Mouse (Mus musculus): ENCODE results near the gene Pcsk5. TPM values are rescaled to one million over a fixed set of nuclear protein-coding genes. Genes with fewer than 3 reads are reported as not detected.
A peak's percentile ranks its signal among the peaks of the same experiment; 100 is the strongest.

Pcsk5 gene
- polyA plus RNA-seq, 1 experiment from 2014 or later: 24.0 TPM

DNA sequence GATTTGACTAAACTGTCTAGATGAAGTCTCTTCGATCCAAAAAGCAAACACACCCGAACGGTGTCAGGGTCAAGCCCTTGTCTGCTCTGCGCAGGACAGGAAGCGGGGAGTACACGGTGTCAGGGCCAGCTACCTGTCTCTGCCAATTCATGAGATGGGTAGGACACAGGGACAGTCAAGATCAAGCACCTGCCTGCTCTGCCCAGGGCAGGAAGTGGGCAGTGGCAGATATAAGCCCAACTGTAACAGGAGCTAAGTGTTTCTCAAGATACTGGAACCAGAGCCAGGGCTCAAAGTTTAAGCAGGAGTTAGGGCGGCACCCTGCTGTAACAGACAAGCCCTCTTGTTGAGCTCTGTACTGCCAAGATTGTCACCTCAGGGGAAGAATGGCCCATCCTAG, 393.9 kb downstream of the Pcsk5 start:
- no peaks in the 10 kb centered on the region for H3K27me3 ChIP-seq (replicated peaks; ENCODE audit: control insufficient read depth, insufficient read depth, low read length)
- no peak overlapping the region for H3K4me2 ChIP-seq (ENCODE audit: low read depth, low read length)
- no peak overlapping the region for H3K27ac ChIP-seq (replicated peaks; ENCODE audit: low read depth, low read length)
- H3K4me1 ChIP-seq (ENCODE audit: control insufficient read depth, insufficient read depth, low read length): peaks cover 11% of the 10 kb centered on the region; the same call in 1 of the 2 replicates
- H3K9ac ChIP-seq (ENCODE audit: low read depth, low read length): no peak overlapping the region
- H3K4me3 ChIP-seq (ENCODE audit: low read depth, low read length): no peak overlapping the region
- H3K9me3 ChIP-seq (ENCODE audit: control insufficient read depth, low read length): no peaks in the 10 kb centered on the region
- no peaks in the 10 kb centered on the region for H3K36me3 ChIP-seq (ENCODE audit: control insufficient read depth, insufficient read depth, low read length)
- ATAC-seq (ENCODE audit: low read depth) (no peak), DNase-seq (ENCODE audit: low spot score) (no peak)
- WGBS: 92% methylated on average over 7 of the region's 7 CpGs

DNA sequence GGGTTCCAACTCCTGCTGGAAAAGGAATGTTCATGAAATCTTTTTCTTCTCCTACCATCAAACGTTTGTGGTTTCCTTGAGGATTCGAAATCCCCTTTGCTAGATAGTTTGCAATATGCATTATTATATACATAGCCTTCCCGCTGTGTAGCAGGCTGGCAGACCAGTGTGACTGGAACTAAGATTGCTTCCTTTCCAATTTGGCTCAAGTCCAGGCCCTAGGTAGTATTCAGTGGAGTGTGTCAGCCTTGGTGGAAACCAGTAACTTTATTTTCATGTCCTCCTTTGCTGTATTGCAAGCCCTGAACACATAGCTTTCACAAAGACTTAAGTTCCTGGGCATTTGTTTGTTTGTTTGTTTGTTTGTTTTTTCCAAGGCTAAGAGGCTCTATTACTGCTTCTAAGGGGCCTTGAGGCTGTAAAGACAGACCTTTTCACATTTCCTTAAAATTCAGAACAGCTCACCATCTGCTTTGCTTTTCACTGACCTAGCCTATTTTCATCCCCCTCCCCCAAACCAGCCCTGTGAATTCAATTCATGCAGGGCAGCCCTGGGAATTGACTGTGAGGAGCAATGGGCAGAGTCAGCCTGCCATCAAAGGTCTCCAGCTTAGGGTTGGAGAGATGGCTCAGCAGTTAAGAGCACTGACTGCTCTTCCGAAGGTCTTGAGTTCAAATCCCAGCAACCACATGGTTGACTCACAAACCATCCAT, 397.8 kb downstream of the Pcsk5 start:
- WGBS: 40% methylated on average over 4 of the region's 4 CpGs
- Histone ChIP-seq H3K9me3 (ENCODE audit: control insufficient read depth, low read length) (no peaks in the 10 kb centered on the region), H3K27me3 (replicated peaks; ENCODE audit: control insufficient read depth, insufficient read depth, low read length) (no peaks in the 10 kb centered on the region), H3K4me3 (ENCODE audit: low read depth, low read length) (no peak overlapping the region), H3K27ac (replicated peaks; ENCODE audit: low read depth, low read length) (peak overlapping the region; percentile 15; the same call in 1 of the 2 replicates), H3K9ac (ENCODE audit: low read depth, low read length) (no peak overlapping the region), H3K4me2 (ENCODE audit: low read depth, low read length) (no peak overlapping the region), H3K36me3 (ENCODE audit: control insufficient read depth, insufficient read depth, low read length) (no peaks in the 10 kb centered on the region), H3K4me1 (ENCODE audit: control insufficient read depth, insufficient read depth, low read length) (peaks cover 11% of the 10 kb centered on the region; the same call in 1 of the 2 replicates)
- peak; percentile 75 for DNase-seq (ENCODE audit: low spot score)
- ATAC-seq (ENCODE audit: low read depth): no peak; the same call in 1 of the 2 replicates

DNA sequence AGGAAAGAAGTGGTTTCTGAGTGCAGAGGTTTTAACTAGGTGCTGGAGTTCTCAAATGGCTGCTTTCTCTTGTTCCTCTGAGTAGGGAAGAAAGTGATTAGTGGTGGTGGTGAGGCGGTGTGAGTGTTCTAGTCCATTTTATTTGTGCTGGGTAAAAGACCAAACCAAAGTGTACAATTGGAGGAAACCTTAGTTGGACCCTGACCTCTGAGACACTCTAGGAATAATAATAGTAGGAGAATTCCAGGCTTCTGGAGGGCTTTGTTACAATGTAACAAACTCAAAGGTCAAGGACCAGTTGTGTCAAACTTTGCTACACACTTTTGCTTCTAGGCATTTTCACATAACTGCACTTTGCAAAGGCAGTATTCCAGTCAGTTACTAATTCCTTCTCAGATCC, 400.8 kb downstream of the Pcsk5 start:
- no peak overlapping the region for H3K4me2 ChIP-seq (ENCODE audit: low read depth, low read length)
- H3K4me3 ChIP-seq (ENCODE audit: low read depth, low read length): no peak overlapping the region
- no peaks in the 10 kb centered on the region for H3K36me3 ChIP-seq (ENCODE audit: control insufficient read depth, insufficient read depth, low read length)
- no peak overlapping the region for H3K9ac ChIP-seq (ENCODE audit: low read depth, low read length)
- no peaks in the 10 kb centered on the region for H3K27me3 ChIP-seq (replicated peaks; ENCODE audit: control insufficient read depth, insufficient read depth, low read length)
- H3K9me3 ChIP-seq (ENCODE audit: control insufficient read depth, low read length): no peaks in the 10 kb centered on the region
- DNase-seq (ENCODE audit: low spot score) (no peak), ATAC-seq (ENCODE audit: low read depth) (no peak)
- 87% methylated on average over 1 of the region's 1 CpGs for WGBS
- no peak overlapping the region for H3K27ac ChIP-seq (replicated peaks; ENCODE audit: low read depth, low read length)
- H3K4me1 ChIP-seq (ENCODE audit: control insufficient read depth, insufficient read depth, low read length): peaks cover 11% of the 10 kb centered on the region; the same call in 1 of the 2 replicates

DNA sequence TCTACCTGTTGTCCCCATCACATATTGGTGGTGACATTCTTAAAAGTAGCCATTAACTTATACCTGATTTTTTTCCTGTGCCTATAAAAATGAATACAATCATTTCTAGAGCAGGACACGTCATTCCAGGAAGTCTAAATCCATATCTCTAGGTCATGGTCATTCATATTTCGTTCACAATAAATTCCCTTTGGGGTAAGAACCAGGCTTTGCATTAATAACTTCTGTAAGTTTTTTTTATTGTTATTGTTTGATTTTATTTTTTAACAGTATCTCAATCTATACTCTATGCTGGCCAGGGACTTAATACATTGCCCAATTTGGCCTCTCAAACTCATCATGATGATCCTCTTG, 408.9 kb downstream of the Pcsk5 start:
- 76% methylated on average over 2 of the region's 2 CpGs for WGBS
- no peak for ATAC-seq (ENCODE audit: low read depth)

DNA sequence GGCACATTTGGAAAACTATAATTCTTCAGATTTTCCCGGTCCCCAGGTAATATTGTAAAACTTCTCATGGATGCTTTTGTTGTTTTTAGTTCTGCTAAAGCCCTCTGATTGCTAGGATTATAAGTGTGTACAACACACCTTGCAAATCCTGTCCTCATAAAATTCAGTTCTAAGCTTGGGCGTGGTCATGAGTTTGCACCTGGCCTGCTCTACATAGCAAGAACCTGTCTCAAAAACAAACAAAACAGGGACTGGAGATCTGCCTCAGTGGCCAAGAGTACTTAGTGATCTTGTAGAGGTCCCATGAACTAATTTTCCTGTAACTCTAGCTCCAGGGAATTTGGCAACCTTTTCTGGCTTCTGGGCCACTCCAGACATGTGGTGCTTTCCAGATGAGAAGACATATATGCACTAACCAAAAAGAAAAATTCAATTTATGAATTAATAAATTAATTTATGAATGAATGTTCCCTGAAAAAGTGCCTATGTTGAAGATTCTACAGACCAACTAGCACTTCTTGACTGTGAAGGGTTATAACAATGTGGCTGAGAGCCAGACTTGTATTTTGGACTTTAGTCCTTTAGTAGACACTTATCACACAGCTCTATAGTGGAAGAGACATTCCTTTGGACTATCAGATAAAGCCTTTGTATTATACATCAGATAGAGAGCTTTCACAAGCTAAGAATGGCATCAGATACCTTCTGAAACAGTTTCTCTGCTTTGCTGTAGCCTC, 409.4 kb downstream of the Pcsk5 start:
- Histone ChIP-seq H3K36me3 (ENCODE audit: control insufficient read depth, insufficient read depth, low read length) (no peaks in the 10 kb centered on the region), H3K4me3 (ENCODE audit: low read depth, low read length) (no peak overlapping the region), H3K4me1 (ENCODE audit: control insufficient read depth, insufficient read depth, low read length) (no peaks in the 10 kb centered on the region), H3K4me2 (ENCODE audit: low read depth, low read length) (no peak overlapping the region), H3K9ac (ENCODE audit: low read depth, low read length) (no peak overlapping the region), H3K9me3 (ENCODE audit: control insufficient read depth, low read length) (no peaks in the 10 kb centered on the region), H3K27ac (replicated peaks; ENCODE audit: low read depth, low read length) (no peak overlapping the region), H3K27me3 (replicated peaks; ENCODE audit: control insufficient read depth, insufficient read depth, low read length) (no peaks in the 10 kb centered on the region)
- no peak for ATAC-seq (ENCODE audit: low read depth)
- no peak for DNase-seq (ENCODE audit: low spot score)
- WGBS: 95% methylated on average over 2 of the region's 2 CpGs

More for the DNA sequence above, 408.9 kb downstream of the Pcsk5 start:
- Histone ChIP-seq H3K27ac (replicated peaks; ENCODE audit: low read depth, low read length) (no peak overlapping the region), H3K9me3 (ENCODE audit: control insufficient read depth, low read length) (no peaks in the 10 kb centered on the region), H3K4me1 (ENCODE audit: control insufficient read depth, insufficient read depth, low read length) (no peaks in the 10 kb centered on the region), H3K9ac (ENCODE audit: low read depth, low read length) (no peak overlapping the region), H3K36me3 (ENCODE audit: control insufficient read depth, insufficient read depth, low read length) (no peaks in the 10 kb centered on the region), H3K4me3 (ENCODE audit: low read depth, low read length) (no peak overlapping the region), H3K27me3 (replicated peaks; ENCODE audit: control insufficient read depth, insufficient read depth, low read length) (no peaks in the 10 kb centered on the region), H3K4me2 (ENCODE audit: low read depth, low read length) (no peak overlapping the region)
- no peak for DNase-seq (ENCODE audit: low spot score)

DNA sequence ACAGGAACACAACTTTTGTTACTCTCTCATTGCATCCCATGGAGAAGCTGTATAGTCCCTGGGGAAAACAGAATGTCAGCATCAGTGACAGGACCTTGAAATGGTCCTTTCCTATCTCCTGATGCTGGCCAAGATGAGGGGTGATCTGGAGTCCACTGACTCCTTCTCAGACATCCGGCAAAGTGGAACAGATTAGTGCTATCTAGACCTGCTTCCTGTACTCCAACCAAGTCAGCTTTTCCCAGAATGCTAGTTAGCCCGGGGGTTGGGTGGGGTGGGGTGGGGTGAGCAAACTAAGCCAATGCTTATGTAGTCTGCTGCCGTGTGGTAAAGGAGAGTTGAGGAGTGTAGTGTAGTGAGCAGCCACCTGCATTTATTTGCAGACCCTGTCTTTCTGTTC, 414.1 kb downstream of the Pcsk5 start:
- no peak for ATAC-seq (ENCODE audit: low read depth)
- H3K9me3 ChIP-seq (ENCODE audit: control insufficient read depth, low read length): no peaks in the 10 kb centered on the region
- H3K27me3 ChIP-seq (replicated peaks; ENCODE audit: control insufficient read depth, insufficient read depth, low read length): no peaks in the 10 kb centered on the region
- DNase-seq (ENCODE audit: low spot score): no peak
- H3K36me3 ChIP-seq (ENCODE audit: control insufficient read depth, insufficient read depth, low read length): no peaks in the 10 kb centered on the region
- H3K27ac ChIP-seq (replicated peaks; ENCODE audit: low read depth, low read length): no peak overlapping the region
- H3K9ac ChIP-seq (ENCODE audit: low read depth, low read length): no peak overlapping the region
- no peak overlapping the region for H3K4me3 ChIP-seq (ENCODE audit: low read depth, low read length)
- 69% methylated on average over 3 of the region's 3 CpGs for WGBS
- no peak overlapping the region for H3K4me2 ChIP-seq (ENCODE audit: low read depth, low read length)
- peaks cover 8% of the 10 kb centered on the region; the same call in 1 of the 2 replicates for H3K4me1 ChIP-seq (ENCODE audit: control insufficient read depth, insufficient read depth, low read length)

DNA sequence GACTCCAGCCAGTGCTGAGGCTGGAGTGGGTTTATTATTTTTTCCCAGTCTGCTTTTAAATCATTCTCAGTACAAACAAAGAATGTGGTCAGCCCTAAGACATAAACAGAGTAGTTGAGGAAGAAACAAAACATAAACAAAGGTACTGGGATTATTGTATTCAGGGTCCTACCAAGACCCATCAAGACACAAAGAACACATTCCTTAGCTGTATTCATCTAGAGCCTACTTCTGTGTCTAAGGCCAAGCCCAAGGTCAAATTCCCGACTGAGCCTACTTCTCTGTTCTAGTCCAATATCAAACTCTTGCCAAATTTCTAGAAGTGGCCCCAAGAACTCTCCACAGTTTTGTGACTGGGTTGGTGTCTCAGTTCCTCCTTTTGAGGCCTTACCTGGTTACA, 419.6 kb downstream of the Pcsk5 start:
- H3K4me1 ChIP-seq (ENCODE audit: control insufficient read depth, insufficient read depth, low read length): peaks cover 8% of the 10 kb centered on the region; the same call in 1 of the 2 replicates
- H3K36me3 ChIP-seq (ENCODE audit: control insufficient read depth, insufficient read depth, low read length): no peaks in the 10 kb centered on the region
- H3K4me3 ChIP-seq (ENCODE audit: low read depth, low read length): no peak overlapping the region
- H3K27ac ChIP-seq (replicated peaks; ENCODE audit: low read depth, low read length): no peak overlapping the region
- H3K27me3 ChIP-seq (replicated peaks; ENCODE audit: control insufficient read depth, insufficient read depth, low read length): no peaks in the 10 kb centered on the region
- DNase-seq (ENCODE audit: low spot score) (no peak), ATAC-seq (ENCODE audit: low read depth) (no peak)
- H3K9me3 ChIP-seq (ENCODE audit: control insufficient read depth, low read length): no peaks in the 10 kb centered on the region
- 70% methylated on average over 1 of the region's 1 CpGs for WGBS
- no peak overlapping the region for H3K4me2 ChIP-seq (ENCODE audit: low read depth, low read length)
- no peak overlapping the region for H3K9ac ChIP-seq (ENCODE audit: low read depth, low read length)

DNA sequence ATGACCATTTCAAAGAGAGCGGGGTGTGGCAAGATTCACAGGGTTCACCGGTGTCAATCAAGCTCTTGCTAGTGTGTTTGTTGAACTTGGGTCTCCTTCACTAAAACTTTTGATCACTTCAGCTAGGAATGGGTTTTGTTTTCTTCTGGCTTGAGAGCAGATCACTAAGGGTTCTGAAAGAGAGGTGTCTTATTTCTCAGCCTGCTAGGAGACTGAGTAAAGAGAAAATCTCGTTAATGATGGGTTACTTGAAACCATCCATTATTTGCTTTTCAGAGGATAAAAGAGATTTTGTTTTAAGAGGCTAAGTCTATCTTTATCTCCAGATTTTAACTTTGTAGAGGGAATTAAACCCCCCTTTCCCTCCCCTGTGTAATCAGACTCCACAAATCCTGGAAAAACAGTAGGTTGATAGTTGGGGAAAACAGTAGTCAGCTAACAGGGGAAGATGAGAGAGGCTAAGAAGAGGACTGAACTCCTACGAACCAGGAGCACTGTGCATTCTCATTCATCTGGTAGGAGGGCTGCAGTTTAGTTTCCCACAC, 424.4 kb downstream of the Pcsk5 start:
- peak; percentile 88 for ATAC-seq (ENCODE audit: low read depth)
- no peak overlapping the region for H3K9ac ChIP-seq (ENCODE audit: low read depth, low read length)
- H3K4me3 ChIP-seq (ENCODE audit: low read depth, low read length): no peak overlapping the region
- no peaks in the 10 kb centered on the region for H3K4me1 ChIP-seq (ENCODE audit: control insufficient read depth, insufficient read depth, low read length)
- DNase-seq (ENCODE audit: low spot score): peak; percentile 68
- no peak overlapping the region for H3K27ac ChIP-seq (replicated peaks; ENCODE audit: low read depth, low read length)
- WGBS: 29% methylated on average over 4 of the region's 4 CpGs
- no peaks in the 10 kb centered on the region for H3K27me3 ChIP-seq (replicated peaks; ENCODE audit: control insufficient read depth, insufficient read depth, low read length)
- no peaks in the 10 kb centered on the region for H3K36me3 ChIP-seq (ENCODE audit: control insufficient read depth, insufficient read depth, low read length)
- H3K4me2 ChIP-seq (ENCODE audit: low read depth, low read length): no peak overlapping the region
- no peaks in the 10 kb centered on the region for H3K9me3 ChIP-seq (ENCODE audit: control insufficient read depth, low read length)
